Mouse (Mus musculus): ENCODE results near the gene Tex21. TPM values are rescaled to one million over a fixed set of nuclear protein-coding genes. Genes with fewer than 3 reads are reported as not detected.
A peak's percentile ranks its signal among the peaks of the same experiment; 100 is the strongest.
"Not testable (repeated sequence)": the region's sequence is repeated elsewhere in the genome, so short reads cannot be mapped to it uniquely, and the experiment has no call there.

The Tex21 gene
- total RNA-seq, 2 experiments from 2014 or later = not detected

- DNase-seq = peak; percentile 92
These were observed 50.4 kb downstream of the Tex21 start for GRCm38 (mm10) chr12:76195912-76196708.

GRCm38 (mm10) chr12:76194526-76194925 lies 52.0 kb downstream of the Tex21 start:
- DNase-seq = no peak

GRCm38 (mm10) chr12:76190940-76191339 lies 55.6 kb downstream of the Tex21 start:
- peak; percentile 34 for DNase-seq

- peak; percentile 52 for DNase-seq
These were observed 58.7 kb downstream of the Tex21 start for GRCm38 (mm10) chr12:76187849-76188248.

GRCm38 (mm10) chr12:76186473-76186872 lies 60.1 kb downstream of the Tex21 start:
- DNase-seq = no peak

- DNase-seq = no peak
These were observed 61.3 kb downstream of the Tex21 start for GRCm38 (mm10) chr12:76185167-76185816.

GRCm38 (mm10) chr12:76184271-76184670 lies 62.3 kb downstream of the Tex21 start:
- DNase-seq = no peak

DNA sequence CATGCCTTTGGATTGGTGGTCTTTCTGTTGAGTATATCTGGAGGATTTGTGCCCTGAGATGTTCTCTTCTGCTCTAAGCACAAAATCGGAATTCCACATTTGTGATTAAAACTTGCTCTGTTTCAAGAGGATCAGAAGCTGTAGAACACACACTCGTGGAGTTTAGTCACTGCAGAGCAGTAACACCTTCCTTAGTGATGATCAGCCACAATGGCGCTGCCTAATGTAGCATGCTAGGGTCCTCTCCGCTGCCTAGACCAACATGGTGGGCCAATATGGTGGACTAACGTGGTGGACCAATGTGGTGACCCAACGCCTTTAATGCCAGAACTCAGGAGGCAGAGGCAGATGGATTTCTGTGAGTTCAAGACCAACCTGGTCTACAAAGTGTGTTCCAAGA lies 63.7 kb downstream of the Tex21 start:
- no peak for DNase-seq

- no peak for DNase-seq
These were observed 65.1 kb downstream of the Tex21 start for GRCm38 (mm10) chr12:76181471-76181870.

GRCm38 (mm10) chr12:76180442-76180841 lies 66.1 kb downstream of the Tex21 start:
- DNase-seq = no peak

GRCm38 (mm10) chr12:76179527-76179926 lies 67.0 kb downstream of the Tex21 start:
- no peak for DNase-seq

- no peak for DNase-seq
These were observed 67.5 kb downstream of the Tex21 start for GRCm38 (mm10) chr12:76179051-76179450.

DNA sequence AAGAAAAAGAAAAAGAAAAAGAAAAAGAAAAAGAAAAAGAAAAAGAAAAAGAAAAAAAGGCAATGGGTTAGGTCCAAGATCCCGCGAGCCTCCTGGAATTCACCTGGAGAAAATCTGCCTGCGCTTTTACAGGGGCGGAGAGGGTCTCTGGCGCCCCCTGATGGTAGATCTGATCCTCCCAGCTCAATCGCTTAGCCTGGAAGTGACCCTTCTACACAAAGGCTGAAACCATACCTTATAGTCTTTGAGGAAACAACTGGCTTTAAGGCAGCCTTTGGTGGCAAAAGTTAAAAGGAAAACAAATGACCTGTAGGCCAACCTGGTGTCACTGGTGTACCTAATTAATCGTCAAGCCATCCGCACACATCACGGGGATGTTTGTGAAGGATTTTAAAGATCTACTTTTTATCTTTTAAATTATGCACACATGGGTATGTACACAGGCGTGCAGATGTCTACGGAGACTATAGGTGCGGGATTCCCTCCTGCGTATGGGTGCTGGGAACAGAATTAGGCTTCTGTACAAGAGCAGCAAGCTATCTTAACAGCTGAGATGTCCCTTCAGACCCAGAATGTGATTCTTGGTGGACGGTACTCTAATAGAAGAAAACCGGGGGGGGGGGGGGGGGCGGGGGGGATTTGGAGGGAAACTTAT lies 68.6 kb downstream of the Tex21 start:
- DNase-seq = peak; percentile 81

DNA sequence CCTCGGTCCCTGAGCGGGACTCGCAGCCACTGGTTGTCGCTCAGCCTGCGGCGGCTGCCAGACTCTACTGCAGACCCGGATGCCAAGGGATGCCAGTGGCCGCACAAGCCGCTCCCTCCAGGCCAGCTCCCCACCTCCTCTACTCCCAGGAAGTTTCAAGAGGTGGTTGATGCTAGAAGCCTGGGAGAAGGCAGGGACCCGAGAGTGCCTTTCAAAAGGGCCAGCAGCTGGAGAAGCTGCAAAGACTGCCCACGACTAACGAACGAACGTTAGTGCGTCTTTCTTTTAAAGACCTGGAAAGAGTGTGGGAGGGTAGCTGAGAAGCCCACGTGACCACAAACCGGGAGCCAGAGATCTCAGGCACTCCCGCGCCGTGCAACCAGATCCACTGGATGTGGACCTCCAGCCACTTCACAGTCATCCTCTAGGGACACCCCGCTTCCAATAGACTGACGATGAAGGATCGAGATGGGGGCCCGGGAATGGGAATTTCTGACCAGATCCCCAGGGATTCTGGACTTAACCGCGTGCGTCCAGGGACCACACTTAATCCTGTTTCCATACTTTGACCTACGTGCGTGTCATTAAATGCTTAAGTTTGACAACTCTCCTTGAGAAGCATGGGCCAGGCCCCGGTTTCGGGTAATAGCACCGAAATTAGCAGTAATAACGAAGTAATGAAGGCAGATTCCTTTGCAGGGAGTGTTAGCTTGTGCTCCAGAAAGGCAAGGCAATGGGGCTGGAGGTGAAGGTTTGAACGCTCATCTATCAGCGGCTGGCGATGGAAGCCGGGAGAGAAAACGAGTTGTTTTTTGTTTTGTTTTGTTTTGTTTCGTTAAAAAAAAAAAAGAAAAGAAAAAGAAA lies 69.3 kb downstream of the Tex21 start, which contains the start of gene Esr2:
TSS of gene Esr2 (minus strand) at position 260 of the 864 bp plus-strand sequence.
- peak; percentile 43 for DNase-seq

DNA sequence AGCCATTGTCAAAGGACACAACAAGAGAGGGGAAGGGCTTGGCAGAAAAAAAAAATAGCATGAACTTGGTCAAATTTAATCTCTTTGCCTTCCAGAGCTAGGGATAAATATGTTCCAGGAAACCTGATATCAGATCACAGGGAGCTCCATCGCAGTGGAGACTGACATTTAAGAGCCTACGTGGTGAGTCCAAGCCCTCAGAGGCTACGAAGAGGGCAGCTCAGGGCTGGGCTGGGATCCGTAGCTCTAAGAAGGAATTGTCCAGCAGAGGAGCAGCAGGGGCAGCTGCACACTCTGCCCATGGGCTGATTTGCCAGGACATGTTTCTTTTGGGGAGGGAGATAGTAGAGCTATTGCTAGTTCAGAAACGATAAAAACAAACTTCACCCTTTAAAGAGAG lies 80.9 kb downstream of the Tex21 start:
- DNase-seq = no peak

GRCm38 (mm10) chr12:76152389-76152788 lies 94.2 kb downstream of the Tex21 start:
- DNase-seq = not testable (repeated sequence)

Other genes starting within 250 kb of the Tex21 start
- under 1 TPM; 0.12 to 0.23 TPM for gene Esr2, start 69.5 kb downstream of the Tex21 start, total RNA-seq (2021)
- gene Mthfd1, start 8.6 kb upstream of the Tex21 start, total RNA-seq (2021) = 10 to 100 TPM; 35.0 to 37.4 TPM
- gene Akap5, start 78.1 kb upstream of the Tex21 start, total RNA-seq (2021) = 1 to 10 TPM; 3.2 to 3.3 TPM
- 10 to 100 TPM in 1 of 2 experiments, 1 to 10 TPM in 1; 9.5 to 11.5 TPM for gene Zbtb25, start 122.9 kb upstream of the Tex21 start, total RNA-seq (2021)
- 1 to 10 TPM; 6.9 to 7.6 TPM for gene Zbtb1, start 123.5 kb upstream of the Tex21 start, total RNA-seq (2021)
- 10 to 100 TPM; 13.5 to 14.6 TPM for gene Hspa2, start 157.4 kb upstream of the Tex21 start, total RNA-seq (2021)
- 1 to 10 TPM; 1.6 to 1.8 TPM for gene Ppp1r36, start 170.8 kb upstream of the Tex21 start, total RNA-seq (2021)